In genomic region chr9:13535803-13536202, GRCm38 (mm10) we compare ENCODE assay signal across 13 mouse cellular contexts.
DNase-seq lines count a peak whose midpoint lies in the region; ATAC-seq and TF ChIP-seq lines count a peak whose summit lies in the region.
"Had no signal": no experiment of that assay in that cellular context is flagged by ENCODE, and none has a peak within 500 bp of the region (broad histone marks: within the 10 kb centered on the region; RNA-seq: fewer than 3 reads in every experiment).

No protein-coding gene starts in this region.

- no peaks in the 10 kb centered on the region for H3K27me3 ChIP-seq in heart, postnatal 0 days (ENCODE audit: control insufficient read depth, insufficient read depth, low read length)
- no peaks in the 10 kb centered on the region for H3K27me3 ChIP-seq in embryonic facial prominence, embryonic 13.5 days
- no peaks in the 10 kb centered on the region for H3K27me3 ChIP-seq in midbrain, embryonic 12.5 days
- no peaks in the 10 kb centered on the region for H3K27me3 ChIP-seq in neural tube, embryonic 15.5 days (replicated peaks)
- H3K27me3 ChIP-seq: limb, embryonic 13.5 days had no signal

- peak overlapping the region; percentile 35; the same call in 1 of the 2 replicates for H3K27ac ChIP-seq in heart, postnatal 0 days (ENCODE audit: low read depth)
- H3K27ac ChIP-seq in embryonic facial prominence, embryonic 13.5 days = peak overlapping the region; percentile 48
- no peak overlapping the region; the same call in 1 of the 2 replicates for H3K27ac ChIP-seq in midbrain, embryonic 12.5 days (replicated peaks)
- H3K27ac ChIP-seq in neural tube, embryonic 15.5 days (replicated peaks) = no peak overlapping the region
- H3K27ac ChIP-seq: limb, embryonic 13.5 days had no signal

- H3K9me3 ChIP-seq in heart, postnatal 0 days (replicated peaks; ENCODE audit: control insufficient read depth, low read length) = no peaks in the 10 kb centered on the region
- peaks cover 6% of the 10 kb centered on the region; the same call in 1 of the 2 replicates for H3K9me3 ChIP-seq in embryonic facial prominence, embryonic 13.5 days
- H3K9me3 ChIP-seq in midbrain, embryonic 12.5 days = 0 out of 2 replicates have a peak, but pooled peaks cover 2% of the 10 kb centered on the region
- peaks cover 3% of the 10 kb centered on the region; the same call in 1 of the 2 replicates for H3K9me3 ChIP-seq in neural tube, embryonic 15.5 days (replicated peaks)

- TF ChIP-seq EP300 in heart, postnatal 0 days (IDR thresholded peaks at IDR 0.05; ENCODE audit: low read depth) = no peak

- no peak overlapping the region for H3K4me3 ChIP-seq in heart, postnatal 0 days (ENCODE audit: low read depth, low read length)
- no peak overlapping the region for H3K4me3 ChIP-seq in embryonic facial prominence, embryonic 13.5 days
- no peak overlapping the region for H3K4me3 ChIP-seq in midbrain, embryonic 12.5 days
- H3K4me3 ChIP-seq in neural tube, embryonic 15.5 days (replicated peaks) = no peak overlapping the region
- H3K4me3 ChIP-seq: limb, embryonic 13.5 days had no signal

- no peak overlapping the region for H3K9ac ChIP-seq in heart, postnatal 0 days (replicated peaks; ENCODE audit: low read depth, low read length)
- no peak overlapping the region for H3K9ac ChIP-seq in embryonic facial prominence, embryonic 13.5 days
- H3K9ac ChIP-seq in midbrain, embryonic 12.5 days (replicated peaks) = no peak overlapping the region
- H3K9ac ChIP-seq in neural tube, embryonic 15.5 days (replicated peaks) = no peak overlapping the region
- H3K9ac ChIP-seq: limb, embryonic 13.5 days; lung, embryonic 14.5 days had no signal

- TF ChIP-seq CTCF in heart, postnatal 0 days (IDR thresholded peaks at IDR 0.05; ENCODE audit: low read depth) = no peak

- H3K36me3 ChIP-seq in heart, postnatal 0 days (replicated peaks; ENCODE audit: control insufficient read depth, insufficient read depth, low read length) = no peaks in the 10 kb centered on the region
- H3K36me3 ChIP-seq in embryonic facial prominence, embryonic 13.5 days = no peaks in the 10 kb centered on the region
- H3K36me3 ChIP-seq in midbrain, embryonic 12.5 days = no peaks in the 10 kb centered on the region
- H3K36me3 ChIP-seq in neural tube, embryonic 15.5 days = no peaks in the 10 kb centered on the region

- H3K4me1 ChIP-seq in heart, postnatal 0 days (ENCODE audit: control insufficient read depth, insufficient read depth) = no peaks in the 10 kb centered on the region
- peaks cover 41% of the 10 kb centered on the region for H3K4me1 ChIP-seq in embryonic facial prominence, embryonic 13.5 days
- peaks cover 44% of the 10 kb centered on the region for H3K4me1 ChIP-seq in midbrain, embryonic 12.5 days
- H3K4me1 ChIP-seq in neural tube, embryonic 15.5 days = peaks cover 31% of the 10 kb centered on the region

- 60% methylated on average over 5 of the region's 5 CpGs for WGBS in heart, postnatal 0 days
- 18% methylated on average over 5 of the region's 5 CpGs for WGBS in embryonic facial prominence, embryonic 13.5 days
- 23% methylated on average over 5 of the region's 5 CpGs for WGBS in midbrain, embryonic 12.5 days
- WGBS in neural tube, embryonic 15.5 days = 40% methylated on average over 5 of the region's 5 CpGs

- ATAC-seq in heart, postnatal 0 days (ENCODE audit: insufficient read depth, low read depth) = no peak
- ATAC-seq in embryonic facial prominence, embryonic 13.5 days (ENCODE audit: insufficient number of reproducible peaks, insufficient read depth, low FRiP score, low TSS enrichment, low read depth) = no peak
- ATAC-seq in midbrain, embryonic 12.5 days (ENCODE audit: low FRiP score, low read depth) = peak; percentile 48; the same call in 1 of the 2 replicates
- ATAC-seq in neural tube, embryonic 15.5 days (ENCODE audit: low FRiP score) = no peak

- H3K4me2 ChIP-seq in heart, postnatal 0 days (ENCODE audit: low read depth, low read length) = no peak overlapping the region
- H3K4me2 ChIP-seq in embryonic facial prominence, embryonic 13.5 days = peak overlapping the region; percentile 39
- no peak overlapping the region for H3K4me2 ChIP-seq in midbrain, embryonic 12.5 days (replicated peaks)
- H3K4me2 ChIP-seq in neural tube, embryonic 15.5 days = no peak overlapping the region
- H3K4me2 ChIP-seq: lung, embryonic 14.5 days had no signal

- DNase-seq in embryo, embryonic 10 days (ENCODE audit: low spot score) = peak; percentile 44
- DNase-seq in embryo, embryonic 9.5 days (ENCODE audit: extremely low spot score) = no peak
- DNase-seq in heart, postnatal 0 days (ENCODE audit: low spot score) = no peak
- DNase-seq in heart, postnatal 4 days = no peak
- DNase-seq in right cerebral cortex, adult 2 months (ENCODE audit: low spot score in 2 of 2) = no peak
- DNase-seq: adrenal gland, postnatal 14 days; kidney, postnatal 36 days; thymus, postnatal 36 days had no signal

Comparison
In these comparisons a context has a peak if more than half of its experiments do, and no peak if none do; other contexts are left out.
1. H3K27ac ChIP-seq: peak in heart, postnatal 0 days (single experiment) and embryonic facial prominence, embryonic 13.5 days (single experiment); none in midbrain, embryonic 12.5 days (single experiment) and neural tube, embryonic 15.5 days (single experiment).